Mouse (Mus musculus): ENCODE measurements around the gene Smg5. TPM values are rescaled to one million over a fixed set of nuclear protein-coding genes. Genes with fewer than 3 reads are reported as not detected.
A peak's percentile ranks its signal among the peaks of the same experiment; 100 is the strongest.

Gene Smg5
- polyA plus RNA-seq, 1 experiment, result 53.5 TPM

GRCm38 (mm10) chr3:88411681-88412080 lies 75.6 kb downstream of the Smg5 start:
- Histone ChIP-seq H3K36me3 (ENCODE audit: control insufficient read depth, insufficient read depth) (peaks cover 4% of the 10 kb centered on the region), H3ac (ENCODE audit: control insufficient read depth, insufficient read length) (no peak overlapping the region), H3K27me3 (ENCODE audit: control insufficient read depth, insufficient read depth, insufficient read length) (no peaks in the 10 kb centered on the region), H3K4me2 (ENCODE audit: low read depth) (no peak overlapping the region), H3K79me2 (ENCODE audit: control insufficient read depth, insufficient read depth) (peaks cover 3% of the 10 kb centered on the region), H3K4me3 (no peak overlapping the region)
- TF ChIP-seq TCF12 (IDR thresholded peaks at IDR 0.05; ENCODE audit: insufficient read depth, poor library complexity, severe bottlenecking) (no peak), MAX (IDR thresholded peaks at IDR 0.05; ENCODE audit: low read depth) (no peak), TCF3 (IDR thresholded peaks at IDR 0.05; ENCODE audit: insufficient read length, low read depth) (no peak), REST (IDR thresholded peaks at IDR 0.05; ENCODE audit: insufficient read depth, insufficient read length) (no peak), E2F4 (IDR thresholded peaks at IDR 0.05; ENCODE audit: insufficient read depth) (no peak), POLR2AphosphoS2 (IDR thresholded peaks at IDR 0.05; ENCODE audit: insufficient read length, low read depth) (no peak), USF1 (IDR thresholded peaks at IDR 0.05; ENCODE audit: low read depth) (no peak), POLR2A (IDR thresholded peaks at IDR 0.05; ENCODE audit: insufficient read length, low read depth) (no peak), MYOD1 (IDR thresholded peaks at IDR 0.05; ENCODE audit: control insufficient read depth in 1 of 3, insufficient read length in 2 of 3, low read depth in 2 of 3) (peak in 2 of 3 experiments; percentile 38 to 49), MYOG (IDR thresholded peaks at IDR 0.05; ENCODE audit: control insufficient read depth in 1 of 3, insufficient read depth in 1 of 3, insufficient read length in 2 of 3, low read depth in 2 of 3) (peak in 1 of 3 experiments; percentile 28), CEBPB (IDR thresholded peaks at IDR 0.05; ENCODE audit: insufficient read depth, poor library complexity, severe bottlenecking) (no peak), SRF (IDR thresholded peaks at IDR 0.05; ENCODE audit: control insufficient read depth, insufficient read length, low read depth) (no peak)

Other genes starting within 250 kb of the Smg5 start
- 121 TPM for gene Mef2d, start 193.9 kb upstream of the Smg5 start, polyA plus RNA-seq (2012; fragmentation: generic; extraction: Trizol)
- gene Rhbg, start 81.6 kb upstream of the Smg5 start, polyA plus RNA-seq (2012; fragmentation: generic; extraction: Trizol), result not detected
- 0.06 TPM for gene Gm38392, start 49.0 kb upstream of the Smg5 start, polyA plus RNA-seq (2012; fragmentation: generic; extraction: Trizol)
- 2.7 TPM for gene Tsacc, start 39.3 kb upstream of the Smg5 start, polyA plus RNA-seq (2012; fragmentation: generic; extraction: Trizol)
- gene Cct3, start 39.1 kb upstream of the Smg5 start, polyA plus RNA-seq (2012; fragmentation: generic; extraction: Trizol), result 409 TPM
- gene Glmp, start 11.2 kb upstream of the Smg5 start, polyA plus RNA-seq (2012; fragmentation: generic; extraction: Trizol), result 171 TPM
- 2.3 TPM for gene Tmem79, start 112 bp upstream of the Smg5 start, polyA plus RNA-seq (2012; fragmentation: generic; extraction: Trizol)
- not detected for gene Paqr6, start 28.3 kb downstream of the Smg5 start, polyA plus RNA-seq (2012; fragmentation: generic; extraction: Trizol)
- gene Bglap3, start 36.5 kb downstream of the Smg5 start, polyA plus RNA-seq (2012; fragmentation: generic; extraction: Trizol), result 0.95 TPM
- 6.6 TPM for gene Bglap2, start 42.4 kb downstream of the Smg5 start, polyA plus RNA-seq (2012; fragmentation: generic; extraction: Trizol)
- gene Bglap, start 48.2 kb downstream of the Smg5 start, polyA plus RNA-seq (2012; fragmentation: generic; extraction: Trizol), result 0.34 TPM
- gene Pmf1, start 74.1 kb downstream of the Smg5 start, polyA plus RNA-seq (2012; fragmentation: generic; extraction: Trizol), result 59.0 TPM
- gene Slc25a44, start 88.9 kb downstream of the Smg5 start, polyA plus RNA-seq (2012; fragmentation: generic; extraction: Trizol), result 19.3 TPM
- 0.35 TPM for gene Sema4a, start 124.9 kb downstream of the Smg5 start, polyA plus RNA-seq (2012; fragmentation: generic; extraction: Trizol)
- gene Lmna, start 173.7 kb downstream of the Smg5 start, polyA plus RNA-seq (2012; fragmentation: generic; extraction: Trizol), result 954 TPM
- 8.1 TPM for gene Mex3a, start 196.1 kb downstream of the Smg5 start, polyA plus RNA-seq (2012; fragmentation: generic; extraction: Trizol)
- 0.13 TPM for gene Rab25, start 212.0 kb downstream of the Smg5 start, polyA plus RNA-seq (2012; fragmentation: generic; extraction: Trizol)
- 165 TPM for gene Lamtor2, start 216.8 kb downstream of the Smg5 start, polyA plus RNA-seq (2012; fragmentation: generic; extraction: Trizol)
- gene Ubqln4, start 217.5 kb downstream of the Smg5 start, polyA plus RNA-seq (2012; fragmentation: generic; extraction: Trizol), result 44.9 TPM
- gene Ssr2, start 239.6 kb downstream of the Smg5 start, polyA plus RNA-seq (2012; fragmentation: generic; extraction: Trizol), result 294 TPM

Data from myocyte (in vitro differentiated cells).